Mouse (Mus musculus): Measurements from ENCODE around the gene Cpeb3. TPM values are rescaled to one million over a fixed set of nuclear protein-coding genes. Genes with fewer than 3 reads are reported as not detected.
A peak's percentile ranks its signal among the peaks of the same experiment; 100 is the strongest.

Gene Cpeb3
- polyA plus RNA-seq, 1 experiment from 2014 or later: 13.3 TPM

GRCm38 (mm10) chr19:37198165-37198880 lies 10.1 kb downstream of the Cpeb3 start:
- Histone ChIP-seq H3K4me1 (ENCODE audit: control insufficient read depth, insufficient read depth, low read length) (no peaks in the 10 kb centered on the region), H3K36me3 (ENCODE audit: control insufficient read depth, insufficient read depth, low read length) (no peaks in the 10 kb centered on the region), H3K4me3 (ENCODE audit: low read depth, low read length) (no peak overlapping the region), H3K27ac (ENCODE audit: low read depth, low read length) (no peak overlapping the region), H3K9ac (replicated peaks; ENCODE audit: low read depth, low read length) (no peak overlapping the region), H3K4me2 (ENCODE audit: low read depth, low read length) (no peak overlapping the region), H3K9me3 (ENCODE audit: control insufficient read depth, low read length) (no peaks in the 10 kb centered on the region), H3K27me3 (ENCODE audit: control insufficient read depth, insufficient read depth, low read length) (no peaks in the 10 kb centered on the region)
- ATAC-seq (ENCODE audit: low read depth): no peak
- 86% methylated on average over 1 of the region's 1 CpGs for whole genome bisulfite sequencing

GRCm38 (mm10) chr19:37192475-37193058 lies 15.8 kb downstream of the Cpeb3 start:
- H3K4me1 ChIP-seq (ENCODE audit: control insufficient read depth, insufficient read depth, low read length): no peaks in the 10 kb centered on the region
- no peaks in the 10 kb centered on the region for H3K27me3 ChIP-seq (ENCODE audit: control insufficient read depth, insufficient read depth, low read length)
- no peaks in the 10 kb centered on the region for H3K36me3 ChIP-seq (ENCODE audit: control insufficient read depth, insufficient read depth, low read length)
- no peak overlapping the region for H3K4me2 ChIP-seq (ENCODE audit: low read depth, low read length)
- H3K9me3 ChIP-seq (ENCODE audit: control insufficient read depth, low read length): no peaks in the 10 kb centered on the region
- H3K9ac ChIP-seq (replicated peaks; ENCODE audit: low read depth, low read length): no peak overlapping the region
- WGBS: 81% methylated on average over 5 of the region's 5 CpGs
- no peak overlapping the region for H3K4me3 ChIP-seq (ENCODE audit: low read depth, low read length)
- ATAC-seq (ENCODE audit: low read depth): no peak
- H3K27ac ChIP-seq (ENCODE audit: low read depth, low read length): no peak overlapping the region

GRCm38 (mm10) chr19:37188366-37188948 lies 19.9 kb downstream of the Cpeb3 start:
- H3K9ac ChIP-seq (replicated peaks; ENCODE audit: low read depth, low read length): no peak overlapping the region
- no peak overlapping the region for H3K4me3 ChIP-seq (ENCODE audit: low read depth, low read length)
- WGBS: 74% methylated on average over 4 of the region's 4 CpGs
- no peak overlapping the region for H3K27ac ChIP-seq (ENCODE audit: low read depth, low read length)
- H3K4me2 ChIP-seq (ENCODE audit: low read depth, low read length): no peak overlapping the region
- no peak for ATAC-seq (ENCODE audit: low read depth)
- H3K9me3 ChIP-seq (ENCODE audit: control insufficient read depth, low read length): no peaks in the 10 kb centered on the region
- H3K4me1 ChIP-seq (ENCODE audit: control insufficient read depth, insufficient read depth, low read length): no peaks in the 10 kb centered on the region
- no peaks in the 10 kb centered on the region for H3K36me3 ChIP-seq (ENCODE audit: control insufficient read depth, insufficient read depth, low read length)
- no peaks in the 10 kb centered on the region for H3K27me3 ChIP-seq (ENCODE audit: control insufficient read depth, insufficient read depth, low read length)

- WGBS: 10% methylated on average over 17 of the region's 17 CpGs
- Histone ChIP-seq H3K27me3 (ENCODE audit: control insufficient read depth, insufficient read depth, low read length) (no peaks in the 10 kb centered on the region), H3K4me3 (ENCODE audit: low read depth, low read length) (peak overlapping the region; percentile 75), H3K27ac (ENCODE audit: low read depth, low read length) (peak overlapping the region; percentile 46; the same call in 1 of the 2 replicates), H3K36me3 (ENCODE audit: control insufficient read depth, insufficient read depth, low read length) (no peaks in the 10 kb centered on the region), H3K9ac (replicated peaks; ENCODE audit: low read depth, low read length) (peak overlapping the region; percentile 29; the same call in 1 of the 2 replicates), H3K4me1 (ENCODE audit: control insufficient read depth, insufficient read depth, low read length) (0 out of 2 replicates have a peak, but pooled peaks cover 7% of the 10 kb centered on the region), H3K4me2 (ENCODE audit: low read depth, low read length) (peak overlapping the region; percentile 46), H3K9me3 (ENCODE audit: control insufficient read depth, low read length) (no peaks in the 10 kb centered on the region)
- ATAC-seq (ENCODE audit: low read depth): peak; percentile 83
Observed at GRCm38 (mm10) chr19:37177819-37178708, 30.3 kb downstream of the Cpeb3 start.

- WGBS: 21% methylated on average over 4 of the region's 4 CpGs
- H3K4me2 ChIP-seq (ENCODE audit: low read depth, low read length): peak overlapping the region; percentile 99
- no peak for ATAC-seq (ENCODE audit: low read depth)
Observed at GRCm38 (mm10) chr19:37176879-37177462, 31.4 kb downstream of the Cpeb3 start.

GRCm38 (mm10) chr19:37175919-37176318 lies 32.5 kb downstream of the Cpeb3 start:
- ATAC-seq (ENCODE audit: low read depth): no peak
- Histone ChIP-seq H3K27ac (ENCODE audit: low read depth, low read length) (peak overlapping the region; percentile 90), H3K27me3 (ENCODE audit: control insufficient read depth, insufficient read depth, low read length) (no peaks in the 10 kb centered on the region), H3K9me3 (ENCODE audit: control insufficient read depth, low read length) (no peaks in the 10 kb centered on the region), H3K4me2 (ENCODE audit: low read depth, low read length) (peak overlapping the region; percentile 99), H3K4me1 (ENCODE audit: control insufficient read depth, insufficient read depth, low read length) (peaks cover 15% of the 10 kb centered on the region; the same call in 1 of the 2 replicates), H3K4me3 (ENCODE audit: low read depth, low read length) (peak overlapping the region; percentile 75), H3K36me3 (ENCODE audit: control insufficient read depth, insufficient read depth, low read length) (no peaks in the 10 kb centered on the region), H3K9ac (replicated peaks; ENCODE audit: low read depth, low read length) (peak overlapping the region; percentile 83)
- WGBS: 5% methylated on average over 6 of the region's 6 CpGs

More at GRCm38 (mm10) chr19:37176879-37177462, 31.4 kb downstream of the Cpeb3 start:
- Histone ChIP-seq H3K36me3 (ENCODE audit: control insufficient read depth, insufficient read depth, low read length) (no peaks in the 10 kb centered on the region), H3K4me1 (ENCODE audit: control insufficient read depth, insufficient read depth, low read length) (peaks cover 15% of the 10 kb centered on the region; the same call in 1 of the 2 replicates), H3K9me3 (ENCODE audit: control insufficient read depth, low read length) (no peaks in the 10 kb centered on the region), H3K27ac (ENCODE audit: low read depth, low read length) (no peak overlapping the region), H3K9ac (replicated peaks; ENCODE audit: low read depth, low read length) (peak overlapping the region; percentile 42; the same call in 1 of the 2 replicates), H3K4me3 (ENCODE audit: low read depth, low read length) (peak overlapping the region; percentile 75), H3K27me3 (ENCODE audit: control insufficient read depth, insufficient read depth, low read length) (no peaks in the 10 kb centered on the region)

GRCm38 (mm10) chr19:37175436-37175805 lies 33.0 kb downstream of the Cpeb3 start:
- no peaks in the 10 kb centered on the region for H3K36me3 ChIP-seq (ENCODE audit: control insufficient read depth, insufficient read depth, low read length)
- no peaks in the 10 kb centered on the region for H3K27me3 ChIP-seq (ENCODE audit: control insufficient read depth, insufficient read depth, low read length)
- H3K27ac ChIP-seq (ENCODE audit: low read depth, low read length): peak overlapping the region; percentile 90
- peak overlapping the region; percentile 75 for H3K4me3 ChIP-seq (ENCODE audit: low read depth, low read length)
- peak overlapping the region; percentile 99 for H3K4me2 ChIP-seq (ENCODE audit: low read depth, low read length)
- peak overlapping the region; percentile 83 for H3K9ac ChIP-seq (replicated peaks; ENCODE audit: low read depth, low read length)
- 1% methylated on average over 12 of the region's 12 CpGs for whole genome bisulfite sequencing
- no peak for ATAC-seq (ENCODE audit: low read depth)
- no peaks in the 10 kb centered on the region for H3K9me3 ChIP-seq (ENCODE audit: control insufficient read depth, low read length)
- peaks cover 15% of the 10 kb centered on the region; the same call in 1 of the 2 replicates for H3K4me1 ChIP-seq (ENCODE audit: control insufficient read depth, insufficient read depth, low read length)

GRCm38 (mm10) chr19:37174716-37175435 lies 33.5 kb downstream of the Cpeb3 start:
- peak overlapping the region; percentile 75 for H3K4me3 ChIP-seq (ENCODE audit: low read depth, low read length)

More at GRCm38 (mm10) chr19:37174716-37175435, 33.5 kb downstream of the Cpeb3 start:
- Histone ChIP-seq H3K27ac (ENCODE audit: low read depth, low read length) (peak overlapping the region; percentile 90), H3K9ac (replicated peaks; ENCODE audit: low read depth, low read length) (peak overlapping the region; percentile 83), H3K27me3 (ENCODE audit: control insufficient read depth, insufficient read depth, low read length) (no peaks in the 10 kb centered on the region), H3K9me3 (ENCODE audit: control insufficient read depth, low read length) (no peaks in the 10 kb centered on the region), H3K4me1 (ENCODE audit: control insufficient read depth, insufficient read depth, low read length) (peaks cover 15% of the 10 kb centered on the region; the same call in 1 of the 2 replicates), H3K4me2 (ENCODE audit: low read depth, low read length) (peak overlapping the region; percentile 99), H3K36me3 (ENCODE audit: control insufficient read depth, insufficient read depth, low read length) (no peaks in the 10 kb centered on the region)
- WGBS: under 1% methylated on average over 36 of the region's 36 CpGs
- peak; percentile 69 for ATAC-seq (ENCODE audit: low read depth)
